Mouse (Mus musculus) retina, embryonic 14.5 days (tissue): Measurements from ENCODE around the gene Bach2.

Source experiments
- DNase-seq: peaks from one replicate; pipeline ENCODE4 v3.0.0-alpha.2; 2015; ENCODE audit warnings: low spot score

Bach2 gene

DNA sequence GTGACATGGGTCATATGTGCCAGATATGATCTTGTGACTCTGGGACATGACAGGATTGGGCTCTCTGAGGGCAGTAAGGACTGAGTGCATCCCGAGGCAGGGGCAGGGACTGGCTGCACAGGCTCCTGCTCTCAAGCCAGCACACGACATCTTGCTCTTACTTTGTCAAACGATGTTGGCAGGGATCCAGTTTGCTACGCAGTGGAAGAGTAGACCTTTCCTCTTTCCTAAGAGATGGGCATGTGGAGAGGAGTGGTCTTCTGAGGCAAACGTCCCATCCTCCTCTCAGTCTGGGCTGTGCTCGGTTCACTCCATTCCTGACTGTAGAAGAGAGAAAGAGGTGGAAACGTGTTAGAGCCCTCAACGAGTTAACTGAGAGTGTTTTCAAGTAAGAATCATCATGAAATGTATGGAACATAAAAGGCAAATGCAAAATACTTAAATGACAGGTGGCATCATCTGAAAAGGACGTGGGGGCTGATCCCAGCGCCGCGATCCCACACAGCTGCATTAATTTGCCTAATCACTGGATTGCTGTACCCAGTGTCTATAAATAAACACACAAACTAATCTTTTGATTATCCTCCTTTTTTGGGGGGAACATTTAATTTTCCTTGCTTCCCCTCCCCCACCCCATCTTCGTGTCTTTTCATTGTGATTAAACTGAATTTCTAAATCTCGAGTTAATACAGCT, 150.7 kb downstream of the Bach2 start:
- no peak for DNase-seq

DNA sequence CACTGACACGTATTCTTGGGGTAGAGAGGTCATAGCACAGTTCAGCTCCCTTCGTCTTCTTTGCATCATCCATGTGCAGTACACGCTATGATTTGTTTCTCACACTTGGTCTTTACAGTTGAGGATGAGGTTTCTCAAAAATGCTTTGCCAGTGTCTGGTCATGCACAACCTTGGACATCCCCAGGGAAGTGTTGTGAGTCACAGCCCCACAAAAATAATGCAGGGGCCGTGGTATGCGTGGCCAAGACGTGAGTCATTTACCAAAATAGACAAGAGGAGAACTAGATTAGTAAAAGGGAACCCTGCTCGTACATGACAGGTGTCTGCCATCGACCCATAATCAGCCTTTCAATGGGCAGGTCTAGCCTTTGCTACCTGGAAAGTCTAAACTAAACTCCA, 152.7 kb downstream of the Bach2 start:
- no peak for DNase-seq

DNA sequence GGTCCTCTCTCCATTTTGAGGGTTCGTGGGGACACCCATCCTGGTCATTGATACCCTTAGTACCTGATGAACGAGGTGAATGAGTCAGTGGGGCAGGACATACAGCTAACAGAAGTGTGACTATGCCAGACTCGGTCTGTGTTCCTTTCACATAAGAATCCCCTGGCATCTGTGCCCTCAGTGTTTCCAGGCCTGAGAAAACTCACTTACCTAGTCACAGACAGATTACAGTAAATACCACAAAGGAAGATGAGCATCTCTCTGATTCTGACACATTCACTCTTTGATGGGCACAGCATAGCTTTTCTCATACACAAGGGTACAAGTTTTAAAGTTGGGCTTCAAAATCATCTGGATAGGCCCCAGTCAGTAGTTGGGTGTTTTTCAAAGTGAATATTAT, 154.6 kb downstream of the Bach2 start:
- DNase-seq, result no peak

DNA sequence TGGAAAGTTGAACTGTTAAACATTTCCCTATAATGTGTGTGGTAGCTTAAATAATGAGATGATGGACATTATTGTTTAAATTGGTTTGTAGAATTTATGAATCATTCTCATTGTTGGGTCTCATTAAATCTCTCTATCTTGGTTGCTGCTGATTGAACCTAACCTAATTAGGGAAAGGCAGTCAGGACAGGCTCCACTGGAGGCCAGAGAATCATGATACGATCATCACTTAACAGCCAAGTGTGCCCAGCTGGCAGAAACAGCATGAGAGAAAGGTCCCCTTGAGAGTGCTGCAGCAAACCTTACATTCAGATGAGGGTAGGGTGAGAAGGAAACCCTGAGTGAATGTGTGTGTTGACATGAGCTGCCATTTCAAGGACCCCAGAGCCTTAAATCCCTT, 155.3 kb downstream of the Bach2 start:
- DNase-seq, result peak; percentile 38

DNA sequence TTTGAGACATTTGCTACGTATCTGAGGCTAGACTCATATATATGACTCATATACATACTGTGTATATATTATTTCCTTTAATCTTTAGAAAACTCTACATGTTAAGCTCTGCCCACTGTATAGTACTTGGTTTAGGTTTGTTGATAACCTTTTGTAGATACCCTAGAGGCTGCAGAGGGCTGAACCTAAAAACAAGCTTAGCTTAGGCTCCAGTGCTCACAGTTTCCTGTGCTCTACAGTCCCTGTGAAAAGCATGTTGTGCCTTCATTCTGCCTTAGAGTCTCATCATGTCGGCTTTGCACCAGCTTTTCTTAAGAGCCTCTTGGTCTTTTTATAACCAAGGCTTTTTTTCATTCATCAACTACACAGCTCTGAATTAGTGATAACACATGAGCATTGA, 156.2 kb downstream of the Bach2 start:
- no peak for DNase-seq

DNA sequence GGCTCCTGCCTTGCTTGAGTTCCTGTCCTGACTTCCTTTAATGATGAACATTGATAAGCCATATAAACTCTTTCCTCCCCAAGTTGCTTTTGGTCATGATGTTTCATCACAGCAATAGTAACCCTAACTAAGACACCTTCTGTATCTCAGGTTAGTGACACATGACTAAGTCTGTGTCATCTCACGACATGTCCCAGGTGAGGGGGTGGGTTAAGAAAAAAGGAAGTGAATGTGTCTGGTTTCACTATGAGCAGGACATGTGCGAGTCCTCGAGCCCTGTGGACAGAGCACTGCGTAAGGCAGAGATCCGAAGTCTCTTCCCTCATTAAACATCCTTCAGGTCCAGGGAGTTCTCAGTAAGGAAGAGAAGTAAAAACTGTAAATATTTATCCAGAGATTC, 162.9 kb downstream of the Bach2 start:
- DNase-seq, result no peak

DNA sequence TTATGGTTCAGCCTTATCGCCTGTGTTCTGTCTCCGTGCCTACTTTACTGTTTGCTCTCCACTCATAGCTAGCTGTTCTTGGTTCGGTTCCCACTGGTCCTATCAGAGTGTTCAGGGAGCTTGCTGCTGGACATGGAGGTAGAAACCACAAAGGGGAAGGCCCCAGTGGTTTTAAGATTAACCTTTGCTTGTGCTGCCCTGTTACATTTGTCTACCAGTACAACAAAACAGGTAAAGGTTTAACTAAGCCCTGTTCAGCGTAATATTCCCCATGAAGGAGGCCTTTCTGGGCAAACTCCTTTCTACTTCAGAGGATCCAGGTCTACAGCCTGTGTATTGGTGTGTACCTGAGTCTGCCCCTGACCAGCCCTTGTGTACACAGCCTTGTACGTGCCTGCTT, 164.9 kb downstream of the Bach2 start:
- DNase-seq, result no peak

DNA sequence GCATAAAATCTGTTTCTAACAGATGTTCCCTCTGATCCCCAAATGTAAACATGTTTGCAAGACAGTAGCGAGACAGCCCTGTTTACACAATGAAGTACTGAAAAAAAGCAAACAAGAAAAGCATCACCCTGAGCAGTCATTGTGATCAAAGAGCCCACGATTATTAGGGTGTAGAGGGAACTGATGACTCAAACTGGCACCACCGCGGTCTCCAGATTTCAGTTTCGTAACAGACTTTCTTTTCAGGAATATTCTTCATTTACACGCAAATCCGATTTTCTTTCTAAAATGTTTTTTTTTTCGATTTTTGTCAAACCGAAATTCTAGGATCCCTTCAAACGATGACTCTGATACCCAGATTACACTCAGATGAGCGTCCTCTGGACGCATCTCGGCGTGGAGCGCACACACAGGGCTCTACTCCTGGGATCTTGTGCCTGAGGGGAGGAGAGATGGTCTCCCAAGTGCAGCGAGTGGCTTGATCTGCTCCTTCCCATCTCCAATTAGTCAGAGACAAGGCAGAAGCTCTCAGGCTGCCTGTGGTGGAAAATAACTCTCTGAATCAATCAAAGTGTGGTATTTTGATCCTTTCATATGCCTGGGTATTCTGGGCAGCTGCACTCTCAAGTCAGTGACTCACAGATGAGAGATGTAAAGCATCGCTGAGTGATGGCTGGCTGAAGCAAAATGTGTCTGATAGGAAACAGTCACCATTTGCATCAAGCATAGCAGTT, 166.7 kb downstream of the Bach2 start:
- DNase-seq, result no peak

DNA sequence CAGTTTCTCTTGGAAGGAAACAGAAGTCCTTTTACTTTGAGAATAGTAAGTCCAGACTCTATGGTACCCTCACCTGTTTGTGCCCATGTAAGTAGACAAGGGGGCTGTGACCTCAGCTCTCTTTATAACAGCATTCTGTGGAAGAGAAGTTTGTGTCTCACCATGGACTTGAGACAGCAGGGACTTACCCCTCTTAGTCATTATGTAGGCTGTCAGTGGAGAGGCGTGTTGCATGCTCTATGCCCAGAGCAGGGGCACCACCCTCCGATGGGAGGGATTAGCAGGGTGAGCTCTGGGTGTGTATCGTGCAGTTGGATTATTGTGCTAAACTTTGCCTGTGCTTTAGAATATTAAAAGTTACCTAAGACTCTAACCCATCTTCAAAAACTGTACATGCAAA, 167.4 kb downstream of the Bach2 start:
- no peak for DNase-seq

DNA sequence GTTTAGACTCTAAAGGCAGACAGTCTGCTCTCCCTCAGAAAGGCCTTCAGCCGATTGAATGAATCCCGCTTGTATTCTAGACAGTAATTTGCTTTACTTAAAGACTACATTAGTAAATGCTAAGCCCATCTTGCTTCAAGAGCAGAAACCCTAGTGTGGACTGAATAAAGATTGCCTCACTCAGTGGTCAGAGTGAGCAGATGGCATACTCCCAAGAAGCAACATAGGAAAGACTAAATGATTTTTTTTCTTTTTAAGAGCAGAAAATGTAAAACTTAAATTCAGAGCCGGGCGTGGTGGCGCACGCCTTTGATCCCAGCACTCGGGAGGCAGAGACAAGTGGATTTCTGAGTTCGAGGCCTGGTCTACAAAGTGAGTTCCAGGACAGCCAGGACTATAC, 169.9 kb downstream of the Bach2 start:
- no peak for DNase-seq

DNA sequence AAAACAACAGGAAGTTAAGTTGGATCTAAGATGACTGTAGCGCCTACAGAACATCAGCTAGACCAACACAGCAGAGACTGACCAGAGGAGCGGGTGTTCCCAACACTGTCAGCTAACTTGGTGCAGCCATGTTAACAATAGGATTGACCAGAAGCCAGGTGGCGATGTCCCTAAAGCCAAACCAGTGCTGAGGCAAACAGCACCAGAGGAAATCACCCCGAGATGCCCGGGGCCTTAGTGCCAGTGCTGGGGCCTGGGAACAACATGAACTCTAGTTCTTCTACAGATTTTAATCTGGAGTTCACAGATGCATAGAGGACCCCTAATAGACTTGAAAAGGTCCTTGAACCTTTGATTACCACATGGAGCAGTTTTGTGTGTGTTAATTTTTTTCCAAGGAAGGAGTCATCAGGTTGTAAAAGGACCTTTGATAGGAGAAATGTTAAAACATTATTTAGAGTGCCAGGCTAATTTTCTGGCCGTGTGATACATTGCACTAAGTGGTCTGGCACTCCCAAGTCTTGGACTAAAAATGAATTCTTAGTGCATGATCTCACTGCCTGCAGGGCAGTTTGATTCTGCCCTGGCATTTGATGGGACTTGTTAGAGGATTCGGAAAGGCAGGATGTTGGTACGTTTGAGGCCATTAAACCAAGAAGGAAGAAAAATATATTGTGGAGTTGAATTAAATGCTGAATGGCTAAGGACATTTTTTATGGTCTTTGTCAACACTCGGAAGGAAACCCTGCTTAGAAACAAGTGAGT, 170.7 kb downstream of the Bach2 start:
- DNase-seq, result no peak

DNA sequence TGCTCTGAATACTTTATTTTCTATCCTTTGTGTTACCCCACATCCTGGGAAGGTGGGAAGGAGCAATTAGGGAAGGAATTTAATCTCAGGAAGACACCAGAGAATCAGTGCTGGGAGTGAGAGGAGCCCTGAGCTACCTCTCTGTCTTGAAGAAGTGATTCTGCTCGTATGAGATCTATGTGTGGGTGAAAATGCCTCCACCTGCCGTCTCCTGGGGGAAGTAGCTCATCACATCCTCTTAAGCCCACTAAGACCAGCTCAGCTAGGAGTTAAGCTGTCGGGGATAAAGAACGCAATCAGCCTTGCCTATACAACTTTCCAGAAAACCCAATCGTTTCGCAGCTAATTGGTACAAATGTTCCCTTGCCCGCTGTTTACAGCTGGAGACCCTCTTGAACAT, 174.5 kb downstream of the Bach2 start:
- peak; percentile 27 for DNase-seq

DNA sequence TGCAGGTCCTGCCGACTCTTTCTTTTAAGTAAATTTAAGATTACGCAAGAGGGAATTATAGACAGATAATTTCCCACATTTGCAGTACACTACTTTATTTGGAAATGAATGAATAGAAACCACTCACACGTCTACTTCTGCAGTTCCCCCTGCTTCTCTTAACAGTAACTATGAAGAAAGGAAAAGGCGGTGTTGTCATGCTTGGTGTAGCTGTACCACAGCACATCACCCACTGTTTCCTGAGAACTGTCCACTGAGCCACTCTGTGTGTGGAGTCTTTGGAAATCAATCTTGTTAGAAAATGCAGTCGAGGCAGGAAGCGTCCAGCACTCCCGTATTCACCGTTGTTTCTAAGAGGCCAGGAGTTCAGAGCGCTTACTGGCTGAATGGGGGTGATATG, 174.9 kb downstream of the Bach2 start:
- DNase-seq, result no peak

DNA sequence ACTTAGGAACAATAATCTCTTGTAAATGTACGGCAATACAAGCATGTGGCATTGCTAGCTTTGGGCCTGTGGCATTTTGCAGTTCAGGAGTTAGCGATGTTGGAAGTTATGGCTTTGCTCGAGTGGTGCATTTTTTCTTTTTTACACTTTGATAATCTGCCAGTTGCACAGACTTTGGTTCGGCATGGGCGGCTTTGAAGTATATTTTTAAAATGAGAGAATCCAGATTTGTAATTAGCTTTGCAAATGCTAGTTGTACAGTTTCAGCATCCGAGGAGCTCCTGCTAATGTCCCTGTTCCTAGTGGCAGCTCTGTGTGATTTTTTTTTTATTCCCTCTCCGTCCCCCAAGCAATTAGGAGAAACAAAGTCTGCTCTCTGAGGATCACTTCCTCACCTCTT, 176.4 kb downstream of the Bach2 start:
- DNase-seq, result no peak

DNA sequence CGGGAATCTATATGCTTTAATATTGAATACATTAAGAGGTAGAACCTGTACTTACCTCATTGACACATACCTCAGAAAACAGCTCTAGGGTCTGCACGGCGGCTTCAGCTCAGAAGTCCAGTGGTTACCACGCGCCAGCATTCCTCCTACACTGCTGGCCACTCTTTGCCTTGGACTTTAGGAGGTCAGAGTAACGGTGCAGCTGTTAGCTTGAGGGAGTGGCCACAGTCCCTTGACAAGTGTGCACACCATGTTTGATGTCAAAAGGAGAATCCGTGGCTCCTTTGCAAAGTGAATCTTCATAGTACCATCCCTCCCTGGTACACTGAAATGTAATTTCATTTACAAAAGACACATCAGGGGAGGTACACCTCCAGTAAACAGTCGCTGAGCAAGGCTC, 179.3 kb downstream of the Bach2 start:
- no peak for DNase-seq

DNA sequence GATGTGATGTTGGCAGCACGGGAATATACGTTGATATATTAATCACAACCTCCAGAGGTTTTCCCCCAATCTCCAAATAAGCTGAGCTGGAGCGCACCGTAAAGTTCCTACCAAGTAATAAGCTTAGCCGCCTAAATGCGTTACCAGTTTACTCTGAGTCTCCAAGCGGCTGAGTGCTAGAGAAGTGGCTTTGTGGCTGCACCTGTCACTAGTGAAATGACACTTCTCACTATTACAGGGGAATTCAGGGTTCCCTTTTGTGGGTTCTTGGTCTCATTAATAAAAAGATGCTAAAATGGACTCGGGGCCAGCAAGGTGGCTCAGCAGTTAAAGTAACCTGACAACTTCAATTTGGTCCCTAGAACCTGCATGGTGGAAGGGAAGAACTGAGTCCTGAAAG, 183.0 kb downstream of the Bach2 start:
- DNase-seq, result no peak

DNA sequence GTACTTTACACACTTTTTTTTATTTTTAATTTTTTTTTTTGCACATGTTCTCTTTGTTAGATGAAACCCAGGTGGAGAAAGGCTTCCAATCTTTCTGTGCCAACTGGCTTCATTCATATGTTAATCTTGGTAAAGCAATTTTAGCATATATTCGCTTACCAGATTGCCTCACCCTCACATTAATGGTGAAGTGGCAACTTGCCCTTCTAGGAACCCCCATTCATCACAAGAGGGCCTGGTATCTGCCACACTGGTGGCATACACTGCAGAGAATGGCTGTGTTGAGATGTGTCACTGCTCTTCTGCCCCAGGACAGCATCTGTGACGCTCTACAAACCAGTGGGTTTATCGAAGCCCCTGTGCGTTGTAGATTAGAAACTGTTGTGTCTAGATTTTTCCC, 183.8 kb downstream of the Bach2 start:
- DNase-seq, result no peak

DNA sequence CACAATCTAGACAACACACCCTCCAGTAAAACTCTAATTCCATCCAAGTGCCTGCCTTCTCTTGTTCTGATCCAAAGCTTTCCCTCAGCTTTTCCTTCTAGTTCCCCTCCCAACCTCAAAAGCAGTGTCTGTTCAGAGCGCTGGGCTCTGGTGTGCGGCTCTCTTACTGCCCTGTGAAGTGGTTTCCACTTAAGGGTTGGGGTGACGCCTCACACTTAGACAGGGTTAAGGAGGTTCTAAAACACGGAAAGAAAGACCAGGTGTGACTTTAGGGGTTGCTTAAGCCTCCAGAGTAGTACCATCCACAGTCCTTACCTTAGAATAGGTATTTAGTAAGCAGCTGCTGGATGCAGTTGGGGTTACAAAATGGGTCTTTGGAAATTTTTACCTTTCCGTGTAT, 185.1 kb downstream of the Bach2 start:
- no peak for DNase-seq

DNA sequence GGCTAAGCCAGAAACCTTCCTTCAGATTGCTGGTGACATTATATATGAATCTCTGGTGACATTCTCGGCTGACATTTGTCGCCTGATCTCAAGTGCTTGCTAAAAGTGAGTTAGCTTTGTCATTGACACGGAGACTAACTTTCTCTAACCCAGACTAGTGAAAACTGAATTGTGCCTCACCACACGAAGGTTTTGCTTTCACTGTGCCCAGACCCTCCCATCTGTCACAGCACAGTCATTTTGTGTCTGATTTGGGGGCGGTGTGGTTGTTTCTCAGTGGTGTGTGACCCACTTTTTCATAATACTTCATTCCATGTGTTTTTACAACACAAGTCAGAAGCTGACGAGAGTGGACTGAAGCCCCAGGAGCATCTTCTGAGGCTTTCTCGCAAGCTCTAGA, 185.8 kb downstream of the Bach2 start:
- DNase-seq, result no peak

DNA sequence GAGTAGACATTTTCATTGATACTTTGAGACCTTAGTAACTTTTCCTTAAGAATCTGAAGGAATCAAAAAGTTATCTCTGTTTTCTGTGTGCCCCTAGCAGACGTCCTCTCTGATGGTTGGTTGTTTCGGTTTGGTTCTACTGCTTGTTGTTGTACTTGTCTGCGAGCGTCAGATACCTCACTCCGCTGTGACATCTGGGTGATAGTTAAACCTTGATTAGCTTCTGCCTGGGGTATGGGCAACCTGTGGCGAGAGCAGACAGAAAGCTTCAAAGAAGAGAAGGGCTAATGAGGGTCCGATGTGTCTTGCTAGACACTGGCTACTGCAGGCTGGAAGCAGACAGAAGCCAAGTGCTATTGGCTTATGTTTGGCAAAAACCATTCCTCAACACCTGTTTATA, 186.5 kb downstream of the Bach2 start:
- no peak for DNase-seq

DNA sequence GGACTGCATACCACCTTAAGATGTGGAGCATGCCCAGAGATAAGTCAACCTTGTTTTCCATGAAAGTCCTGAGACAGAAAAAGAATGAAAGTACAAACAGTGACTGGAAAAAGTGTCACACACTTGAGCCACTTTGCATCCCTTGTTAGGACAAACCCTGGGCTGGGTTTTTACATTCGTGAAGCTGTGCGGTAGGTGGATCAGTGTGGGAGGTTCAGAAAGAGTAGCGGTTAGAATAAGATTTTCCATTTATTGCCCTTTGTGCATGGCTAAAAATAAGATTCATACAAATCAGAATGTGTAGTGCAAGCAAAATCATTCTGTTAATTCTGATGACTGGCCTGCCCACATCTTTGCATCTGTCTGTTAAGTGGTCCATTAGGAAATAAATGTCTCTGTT, 187.0 kb downstream of the Bach2 start:
- no peak for DNase-seq

DNA sequence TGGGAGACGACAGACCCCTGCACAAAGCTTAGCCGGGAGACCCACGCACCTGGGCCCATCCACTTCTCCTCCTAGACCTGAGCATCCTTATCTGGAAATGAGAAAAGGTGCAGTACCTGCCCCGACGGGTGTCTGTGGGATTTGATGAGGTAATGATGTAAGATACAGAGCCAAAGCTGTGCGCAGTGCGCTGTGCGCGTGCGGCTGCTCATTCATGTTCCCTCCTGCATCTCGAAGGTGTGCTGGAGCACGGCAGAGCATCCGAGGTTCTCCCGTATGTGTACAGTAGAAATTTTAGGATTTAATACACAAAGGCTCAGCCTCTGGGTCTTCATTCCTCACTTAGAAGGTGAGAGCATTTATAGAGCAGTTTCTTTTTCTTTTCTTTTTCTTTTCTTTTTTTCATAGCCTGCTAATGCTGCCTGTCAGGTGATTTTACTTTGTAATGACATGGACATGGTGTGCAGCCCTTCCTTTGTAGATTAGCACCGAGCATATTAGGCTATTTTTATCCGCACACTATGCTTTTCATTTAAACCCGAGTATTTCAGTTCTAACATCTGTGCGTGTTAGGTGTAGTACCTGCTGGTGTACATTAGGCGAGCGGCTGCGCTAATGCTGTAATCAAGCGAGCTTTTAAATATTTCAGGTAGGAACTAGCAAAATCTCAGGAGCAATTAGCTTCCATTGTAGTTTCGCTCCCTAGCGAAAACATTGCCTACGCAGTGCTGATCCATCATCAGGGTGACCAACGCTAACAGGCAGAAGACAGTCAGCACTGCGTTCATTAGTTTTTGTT, 188.4 kb downstream of the Bach2 start:
- DNase-seq, result no peak

DNA sequence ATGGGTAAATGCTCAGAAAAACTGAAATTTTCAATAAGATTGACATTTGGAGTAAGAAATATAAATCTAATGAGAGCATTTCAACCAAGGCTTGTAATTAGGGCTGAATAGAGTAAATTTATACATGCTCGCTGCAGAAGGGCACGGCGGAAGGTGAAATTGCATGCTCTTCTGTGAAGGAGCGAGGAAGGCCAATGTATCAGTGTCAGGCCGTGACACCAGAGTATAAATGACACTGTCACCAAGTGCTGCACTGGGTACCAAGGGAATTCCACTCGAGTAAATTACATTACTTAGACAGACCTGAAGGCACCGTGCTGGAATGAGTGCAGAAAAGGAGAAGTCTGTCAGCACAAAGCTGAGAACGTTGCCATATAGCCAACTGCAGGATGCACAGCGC, 190.1 kb downstream of the Bach2 start:
- no peak for DNase-seq
